Mouse (Mus musculus): Measurements from ENCODE around the gene Cmip.

Cmip gene

GRCm38 (mm10) chr8:117258576-117259040, 1.7 kb downstream of the Cmip start:
- no peak for DNase-seq

- no peak for DNase-seq
These were observed 2.7 kb downstream of the Cmip start for GRCm38 (mm10) chr8:117259431-117260001.

- DNase-seq = no peak
These were observed 3.5 kb downstream of the Cmip start for GRCm38 (mm10) chr8:117260234-117260929.

- no peak for DNase-seq
These were observed 4.1 kb downstream of the Cmip start for GRCm38 (mm10) chr8:117260930-117261475.

GRCm38 (mm10) chr8:117261702-117262101, 4.8 kb downstream of the Cmip start:
- no peak for DNase-seq

GRCm38 (mm10) chr8:117262685-117263084, 5.8 kb downstream of the Cmip start:
- DNase-seq = no peak

GRCm38 (mm10) chr8:117263442-117263841, 6.6 kb downstream of the Cmip start:
- DNase-seq = no peak

- no peak for DNase-seq
These were observed 8.2 kb downstream of the Cmip start for GRCm38 (mm10) chr8:117265079-117265478.

- DNase-seq = no peak
These were observed 10.7 kb downstream of the Cmip start for GRCm38 (mm10) chr8:117267403-117268129.

- no peak for DNase-seq
These were observed 21.4 kb downstream of the Cmip start for GRCm38 (mm10) chr8:117278234-117278633.

- no peak for DNase-seq
These were observed 21.8 kb downstream of the Cmip start for GRCm38 (mm10) chr8:117278668-117279132.

GRCm38 (mm10) chr8:117280488-117280887, 23.6 kb downstream of the Cmip start:
- DNase-seq = no peak

- DNase-seq = no peak
These were observed 24.8 kb downstream of the Cmip start for GRCm38 (mm10) chr8:117281676-117282075.

GRCm38 (mm10) chr8:117282141-117282950, 25.5 kb downstream of the Cmip start:
- no peak for DNase-seq

- no peak for DNase-seq
These were observed 28.1 kb downstream of the Cmip start for GRCm38 (mm10) chr8:117284768-117285484.

GRCm38 (mm10) chr8:117287966-117288365, 31.1 kb downstream of the Cmip start:
- no peak for DNase-seq

- no peak for DNase-seq
These were observed 32.2 kb downstream of the Cmip start for GRCm38 (mm10) chr8:117289016-117289415.

GRCm38 (mm10) chr8:117290506-117290905, 33.6 kb downstream of the Cmip start:
- no peak for DNase-seq

GRCm38 (mm10) chr8:117292262-117292661, 35.4 kb downstream of the Cmip start:
- no peak for DNase-seq

- DNase-seq = no peak
These were observed 37.9 kb downstream of the Cmip start for GRCm38 (mm10) chr8:117294812-117295211.

- DNase-seq = no peak
These were observed 41.2 kb downstream of the Cmip start for GRCm38 (mm10) chr8:117297913-117298518.

- no peak for DNase-seq
These were observed 42.3 kb downstream of the Cmip start for GRCm38 (mm10) chr8:117299204-117299603.

Data from cerebellum, adult 11 months (tissue).